Mouse (Mus musculus) heart, postnatal 4 days (tissue): Measurements from ENCODE around the gene Pgpep1. TPM values are rescaled to one million over a fixed set of nuclear protein-coding genes. Genes with fewer than 3 reads are reported as not detected.

Experiments
- DNase-seq: peaks from one replicate; pipeline ENCODE4 v3.0.0; 2021
- total RNA-seq, 2 experiments: library from RNA; stranded (reverse); gene quantifications; 2 replicates each; pipeline ENCODE4 v1.2.3; 2021

The Pgpep1 gene
- total RNA-seq, 2 experiments from 2014 or later = 32.2 to 38.4 TPM

- DNase-seq = no peak
Measured at GRCm38 (mm10) chr8:70607603-70607897, 52.6 kb downstream of the Pgpep1 start.

- DNase-seq = no peak
Measured at GRCm38 (mm10) chr8:70606780-70607602, 53.2 kb downstream of the Pgpep1 start.

GRCm38 (mm10) chr8:70605871-70606779 is 54.1 kb downstream of the Pgpep1 start:
- no peak for DNase-seq

GRCm38 (mm10) chr8:70604558-70604957 is 55.6 kb downstream of the Pgpep1 start:
- no peak for DNase-seq

- no peak for DNase-seq
Measured at GRCm38 (mm10) chr8:70602139-70602811, 57.9 kb downstream of the Pgpep1 start.

- peak; percentile 86 for DNase-seq
Measured at GRCm38 (mm10) chr8:70601271-70601649, 58.9 kb downstream of the Pgpep1 start.

- peak; percentile 56 for DNase-seq
Measured at GRCm38 (mm10) chr8:70600473-70601270, 59.5 kb downstream of the Pgpep1 start.

- DNase-seq = no peak
Measured at GRCm38 (mm10) chr8:70599507-70600290, 60.5 kb downstream of the Pgpep1 start.

- DNase-seq = peak; percentile 25
Measured at GRCm38 (mm10) chr8:70598722-70599121, 61.5 kb downstream of the Pgpep1 start.

GRCm38 (mm10) chr8:70598283-70598682 is 61.9 kb downstream of the Pgpep1 start:
- DNase-seq = peak; percentile 87

- peak; percentile 40 for DNase-seq
Measured at GRCm38 (mm10) chr8:70597417-70598272, 62.5 kb downstream of the Pgpep1 start.

- no peak for DNase-seq
Measured at GRCm38 (mm10) chr8:70596775-70597416, 63.3 kb downstream of the Pgpep1 start.

Other genes starting within 250 kb of the Pgpep1 start
- 10 to 100 TPM; 12.8 to 15.4 TPM for gene Crtc1, start 220.8 kb downstream of the Pgpep1 start, total RNA-seq
- 1 to 10 TPM; 8.2 to 9.2 TPM for gene Klhl26, start 183.4 kb downstream of the Pgpep1 start, total RNA-seq
- not detected for gene Tmem59l, start 173.0 kb downstream of the Pgpep1 start, total RNA-seq
- gene Crlf1, start 167.2 kb downstream of the Pgpep1 start, total RNA-seq = under 1 TPM in 1 of 2 experiments, not detected in 1; 0.55 TPM
- 100 to 1,000 TPM in 1 of 2 experiments, 10 to 100 TPM in 1; 96.9 to 109 TPM for gene Rex1bd, start 153.6 kb downstream of the Pgpep1 start, total RNA-seq
- 1,000 to 10,000 TPM; 1,698 to 1,707 TPM for gene Uba52, start 149.6 kb downstream of the Pgpep1 start, total RNA-seq
- 100 to 1,000 TPM; 204 to 207 TPM for gene Fkbp8, start 132.7 kb downstream of the Pgpep1 start, total RNA-seq
- gene Kxd1, start 132.4 kb downstream of the Pgpep1 start, total RNA-seq = 10 to 100 TPM; 67.5 to 76.9 TPM
- 10 to 100 TPM; 16.7 to 17.6 TPM for gene Ell, start 120.9 kb downstream of the Pgpep1 start, total RNA-seq
- gene Isyna1, start 66.0 kb downstream of the Pgpep1 start, total RNA-seq = 10 to 100 TPM; 38.9 to 41.6 TPM
- 10 to 100 TPM; 73.8 to 78.5 TPM for gene Ssbp4, start 51.5 kb downstream of the Pgpep1 start, total RNA-seq
- 1 to 10 TPM; 1.1 to 1.5 TPM for gene Lrrc25, start 44.2 kb downstream of the Pgpep1 start, total RNA-seq
- gene Gdf15, start 27.9 kb downstream of the Pgpep1 start, total RNA-seq = 1 to 10 TPM; 2.7 to 3.5 TPM
- gene Lsm4, start 12.9 kb upstream of the Pgpep1 start, total RNA-seq = 100 to 1,000 TPM; 107 to 120 TPM
- 100 to 1,000 TPM; 254 to 261 TPM for gene Jund, start 38.6 kb upstream of the Pgpep1 start, total RNA-seq
- gene Iqcn, start 43.1 kb upstream of the Pgpep1 start, total RNA-seq = under 1 TPM; 0.10 to 0.11 TPM
- not detected for gene Gm3336, start 58.2 kb upstream of the Pgpep1 start, total RNA-seq
- 1 to 10 TPM in 1 of 2 experiments, under 1 TPM in 1; 0.74 to 1.0 TPM for gene Pde4c, start 63.3 kb upstream of the Pgpep1 start, total RNA-seq
- 10 to 100 TPM; 27.3 to 28.7 TPM for gene Rab3a, start 94.3 kb upstream of the Pgpep1 start, total RNA-seq
- gene Mpv17l2, start 100.6 kb upstream of the Pgpep1 start, total RNA-seq = 10 to 100 TPM; 35.8 to 37.9 TPM
- gene Pik3r2, start 116.3 kb upstream of the Pgpep1 start, total RNA-seq = 10 to 100 TPM; 36.0 to 39.2 TPM
- 1 to 10 TPM; 8.4 to 8.9 TPM for gene Mast3, start 144.7 kb upstream of the Pgpep1 start, total RNA-seq
- under 1 TPM in 1 of 2 experiments, not detected in 1; 0.12 TPM for gene Il12rb1, start 148.1 kb upstream of the Pgpep1 start, total RNA-seq
- 1 to 10 TPM; 5.1 to 7.5 TPM for gene Arrdc2, start 179.3 kb upstream of the Pgpep1 start, total RNA-seq
- gene Kcnn1, start 202.9 kb upstream of the Pgpep1 start, total RNA-seq = 1 to 10 TPM; 2.5 to 3.0 TPM
- 10 to 100 TPM; 42.6 to 46.2 TPM for gene Ccdc124, start 213.5 kb upstream of the Pgpep1 start, total RNA-seq
- gene Slc5a5, start 232.4 kb upstream of the Pgpep1 start, total RNA-seq = under 1 TPM in 1 of 2 experiments, not detected in 1; 0.11 TPM
- gene Rpl18a, start 237.0 kb upstream of the Pgpep1 start, total RNA-seq = 1,000 to 10,000 TPM; 1,266 to 1,294 TPM
- gene Map1s, start 245.5 kb upstream of the Pgpep1 start, total RNA-seq = 10 to 100 TPM; 35.2 to 36.0 TPM